Mouse (Mus musculus) heart, embryonic 14.5 days (tissue): Measurements from ENCODE around the gene Grk3. TPM values are rescaled to one million over a fixed set of nuclear protein-coding genes. Genes with fewer than 3 reads are reported as not detected.

Experiments used
- ATAC-seq: fragments of 200-750 bp; cut with Nextera tagmentation; 2 replicates; pipeline ENCODE4 v1.8.0; 2017; ENCODE audit warnings: low read depth, moderate TSS enrichment; ENCODE audit not compliant: insufficient number of reproducible peaks, insufficient read depth, low FRiP score
- H3K27ac ChIP-seq, 2 experiments: fragments of 200-500 bp in 1 of 2; fragments of 300-500 bp in 1 of 2; sonication (generic) in 1 of 2; replicated peaks in 1 of 2; 2 replicates each; pipeline ENCODE4 v1.5.1; 2012 to 2014; ENCODE audit warnings: low read depth in 2 of 2, low read length in 2 of 2, control low read depth in 1 of 2, mild to moderate bottlenecking in 1 of 2, mixed read lengths in 1 of 2; ENCODE audit not compliant: control insufficient read depth in 1 of 2, insufficient read depth in 1 of 2
- H3K27me3 ChIP-seq: fragments of 300-500 bp; sonication (generic); 2 replicates; pipeline ENCODE4 v1.6.1; 2014; ENCODE audit warnings: mild to moderate bottlenecking, low read length, control low read depth; ENCODE audit not compliant: control insufficient read depth, insufficient read depth
- H3K36me3 ChIP-seq: fragments of 300-500 bp; sonication (generic); 2 replicates; pipeline ENCODE4 v1.6.1; 2014; ENCODE audit warnings: mild to moderate bottlenecking, control low read depth, low read length, mixed read lengths; ENCODE audit not compliant: control insufficient read depth, insufficient read depth
- H3K4me1 ChIP-seq, 2 experiments: fragments of 200-500 bp in 1 of 2; fragments of 300-500 bp in 1 of 2; sonication (generic) in 1 of 2; 2 replicates each; pipeline ENCODE4 v1.6.1; 2012 to 2014; ENCODE audit warnings: low read length in 2 of 2, control low read depth in 1 of 2, mixed read lengths in 1 of 2; ENCODE audit not compliant: control insufficient read depth in 2 of 2, insufficient read depth in 2 of 2
- H3K4me2 ChIP-seq: fragments of 300-500 bp; sonication (generic); 2 replicates; pipeline ENCODE4 v1.6.1; 2014; ENCODE audit warnings: mild to moderate bottlenecking, low read length
- H3K4me3 ChIP-seq, 2 experiments: fragments of 200-500 bp in 1 of 2; fragments of 300-500 bp in 1 of 2; sonication (generic) in 1 of 2; 2 replicates each; pipeline ENCODE4 v1.5.1; 2012 to 2014; ENCODE audit warnings: low read length in 2 of 2, mild to moderate bottlenecking in 2 of 2, control low read depth in 1 of 2, low read depth in 1 of 2, moderate library complexity in 1 of 2; ENCODE audit not compliant: control insufficient read depth in 1 of 2, insufficient read depth in 1 of 2
- H3K9ac ChIP-seq: fragments of 300-500 bp; sonication (generic); 2 replicates; pipeline ENCODE4 v1.6.1; 2014; ENCODE audit warnings: mild to moderate bottlenecking, low read length
- H3K9me3 ChIP-seq: fragments of 300-500 bp; sonication (generic); 2 replicates; pipeline ENCODE4 v1.6.1; 2016; ENCODE audit warnings: low read length, control low read depth; ENCODE audit not compliant: control insufficient read depth
- WGBS: fragments of 180-500 bp; shearing (Covaris S2); extraction: QIAGEN DNeasy Blood & Tissue Kit; methylation state at CpG from one replicate; pipeline ENCODE4 v1.1.7; 2014; 5-methylcytosine and 5-hydroxymethylcytosine counted together
- polyA plus RNA-seq: library from polyadenylated mRNA; unstranded; fragments of >200 nt; fragmentation: Nextera tagmentation; extraction: Ambion mirVana; gene quantifications from 2 replicates; pipeline ENCODE4 v1.2.1, GENCODE M21; 2014

Grk3 gene
- polyA plus RNA-seq, 1 experiment from 2014 or later, result 13.3 TPM

DNA sequence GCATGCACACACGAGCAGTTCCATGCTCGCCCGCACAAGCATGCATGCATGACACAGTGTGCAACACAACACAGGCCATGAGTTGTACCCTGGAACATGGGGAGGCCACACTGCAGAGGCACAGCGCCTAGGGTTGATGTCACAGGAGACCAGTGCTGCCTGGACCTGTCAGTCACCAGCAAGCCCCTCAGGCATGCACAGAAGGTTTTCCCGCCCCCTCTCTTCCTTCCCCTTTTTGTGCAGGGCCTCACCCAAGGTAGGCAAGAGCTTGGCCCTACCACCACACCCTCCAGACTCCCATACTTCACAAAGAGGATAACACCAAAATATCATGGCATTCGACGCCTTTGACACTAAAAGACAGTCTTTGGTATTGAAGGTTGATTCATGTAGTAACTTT lies 8.6 kb downstream of the Grk3 start:
- Histone ChIP-seq H3K9ac (no peak overlapping the region), H3K27me3 (no peaks in the 10 kb centered on the region), H3K9me3 (no peaks in the 10 kb centered on the region), H3K36me3 (no peaks in the 10 kb centered on the region), H3K27ac (no peak overlapping the region), H3K4me3 (no peak overlapping the region), H3K4me2 (no peak overlapping the region), H3K4me1 (peaks cover 38 to 51% of the 10 kb centered on the region in 2 experiments)
- 85% methylated on average over 7 of the region's 7 CpGs for WGBS
- ATAC-seq, result no peak

DNA sequence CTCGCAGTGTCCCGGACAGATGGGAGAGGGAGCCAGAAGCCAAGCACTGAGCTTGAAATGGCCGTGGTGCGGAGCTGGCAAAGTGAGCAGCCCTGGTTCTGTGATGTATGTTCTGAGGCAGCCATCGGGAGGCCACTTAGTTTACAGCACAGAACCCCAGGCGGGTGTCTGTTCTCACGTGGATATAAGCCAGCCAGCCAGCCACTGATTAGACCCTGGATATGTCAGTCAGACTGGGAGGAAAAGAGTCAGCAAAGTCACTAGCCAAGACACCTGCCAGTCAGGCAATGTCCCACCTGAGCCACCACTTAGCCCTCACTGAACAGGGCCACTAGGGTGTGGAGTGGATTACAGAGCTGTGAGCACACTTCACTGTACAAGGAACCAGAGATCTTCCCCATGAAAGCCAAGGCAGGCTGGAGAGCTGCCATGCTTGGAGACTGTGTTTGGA lies 9.6 kb downstream of the Grk3 start:
- Histone ChIP-seq H3K27ac (no peak overlapping the region; a peak in 1 of 4 replicates), H3K4me3 (no peak overlapping the region), H3K27me3 (no peaks in the 10 kb centered on the region), H3K4me1 (peaks cover 38 to 51% of the 10 kb centered on the region in 2 experiments), H3K9me3 (no peaks in the 10 kb centered on the region), H3K36me3 (no peaks in the 10 kb centered on the region), H3K4me2 (no peak overlapping the region), H3K9ac (no peak overlapping the region)
- no peak for ATAC-seq
- 62% methylated on average over 7 of the region's 7 CpGs for WGBS

DNA sequence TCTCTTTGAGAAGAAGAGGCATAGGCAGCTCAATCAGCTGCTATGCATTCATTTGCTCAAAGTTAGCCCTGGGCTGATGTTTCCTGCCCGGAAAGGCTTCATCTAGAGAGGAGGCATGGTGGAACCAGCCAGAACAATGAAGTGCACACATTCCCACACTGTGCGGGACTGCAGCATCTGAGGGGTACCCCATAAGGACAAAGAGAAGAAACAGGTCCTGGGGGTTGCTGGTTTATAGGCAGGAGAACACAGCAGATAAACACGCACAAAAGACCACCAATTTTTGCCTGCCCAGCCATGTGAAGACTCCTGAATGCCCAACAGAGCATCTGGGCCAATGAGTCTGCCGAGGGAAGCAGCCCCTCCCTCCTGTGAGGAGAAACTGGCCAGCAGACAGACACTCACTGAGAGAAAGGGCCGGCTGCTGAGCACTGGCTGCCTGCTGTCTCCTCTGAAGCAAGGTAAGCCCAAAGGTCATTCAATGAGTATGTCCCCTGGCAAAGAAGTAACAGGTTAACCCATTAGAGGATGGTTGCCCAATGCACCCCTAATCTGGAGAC lies 12.7 kb downstream of the Grk3 start:
- Histone ChIP-seq H3K4me2 (no peak overlapping the region), H3K9ac (no peak overlapping the region), H3K9me3 (no peaks in the 10 kb centered on the region), H3K27ac (no peak overlapping the region), H3K27me3 (no peaks in the 10 kb centered on the region), H3K4me3 (no peak overlapping the region), H3K36me3 (no peaks in the 10 kb centered on the region), H3K4me1 (peaks cover 21 to 27% of the 10 kb centered on the region in 2 experiments)
- WGBS, result 47% methylated on average over 5 of the region's 5 CpGs
- no peak for ATAC-seq

DNA sequence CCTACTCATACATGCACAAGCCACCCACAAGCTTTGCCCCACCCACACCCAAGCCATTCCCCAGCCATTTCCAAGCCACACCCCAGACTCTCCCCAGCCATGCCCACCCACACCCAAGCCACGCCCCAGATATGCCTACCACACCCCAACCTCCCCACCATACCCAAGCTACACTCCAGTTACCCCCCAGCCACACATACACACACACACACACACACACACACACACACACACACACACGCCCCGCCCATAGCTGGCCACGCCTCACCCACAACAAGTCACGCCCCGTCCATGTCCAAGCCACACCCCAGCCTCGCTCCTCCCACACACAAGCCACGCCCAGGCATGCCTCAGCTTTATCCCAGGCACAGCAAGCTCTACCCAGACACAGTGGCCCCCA lies 16.4 kb downstream of the Grk3 start:
- no peak overlapping the region for H3K4me2 ChIP-seq
- H3K36me3 ChIP-seq, result 0 out of 2 replicates have a peak, but pooled peaks cover 8% of the 10 kb centered on the region
- no peaks in the 10 kb centered on the region for H3K9me3 ChIP-seq
- H3K9ac ChIP-seq, result no peak overlapping the region
- no peak for ATAC-seq
- no peak overlapping the region for H3K4me3 ChIP-seq
- peaks cover 2 to 7% of the 10 kb centered on the region in 2 experiments; a peak in 1 of 4 replicates for H3K4me1 ChIP-seq
- 74% methylated on average over 8 of the region's 8 CpGs for WGBS
- H3K27ac ChIP-seq, result no peak overlapping the region
- no peaks in the 10 kb centered on the region for H3K27me3 ChIP-seq

DNA sequence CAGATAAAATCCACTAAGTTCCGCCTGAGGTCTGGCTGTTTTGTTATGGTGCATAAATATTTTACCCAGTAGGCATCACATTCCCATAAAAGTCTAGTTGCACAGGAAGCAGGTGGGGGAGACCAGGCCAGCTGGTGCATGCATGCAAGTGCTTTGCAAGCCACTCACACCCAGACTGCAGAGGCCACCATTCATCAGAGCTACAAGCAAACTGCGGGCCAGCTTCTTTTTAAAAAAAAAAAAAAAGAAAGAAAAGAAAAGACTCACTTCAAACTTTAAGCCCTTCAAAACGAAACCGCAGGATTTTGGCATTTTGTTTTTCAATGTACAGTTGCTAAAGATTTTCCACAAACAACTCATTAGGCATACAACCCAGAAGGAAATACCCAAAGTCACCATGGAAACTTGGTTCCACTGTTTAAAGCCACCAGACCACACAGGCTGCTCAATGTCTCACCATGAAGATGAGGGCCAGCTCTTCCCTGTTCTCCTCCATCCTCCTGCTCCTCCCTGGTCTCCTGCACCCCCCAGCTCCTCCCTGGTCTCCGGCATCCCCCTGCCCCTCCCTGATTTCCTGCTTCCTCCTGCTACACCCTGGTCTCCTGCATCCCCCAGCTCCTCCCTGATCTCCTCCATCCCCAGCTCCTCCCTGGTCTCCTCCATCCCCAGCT lies 17.9 kb downstream of the Grk3 start:
- WGBS, result 77% methylated on average over 5 of the region's 5 CpGs
- no peak for ATAC-seq

DNA sequence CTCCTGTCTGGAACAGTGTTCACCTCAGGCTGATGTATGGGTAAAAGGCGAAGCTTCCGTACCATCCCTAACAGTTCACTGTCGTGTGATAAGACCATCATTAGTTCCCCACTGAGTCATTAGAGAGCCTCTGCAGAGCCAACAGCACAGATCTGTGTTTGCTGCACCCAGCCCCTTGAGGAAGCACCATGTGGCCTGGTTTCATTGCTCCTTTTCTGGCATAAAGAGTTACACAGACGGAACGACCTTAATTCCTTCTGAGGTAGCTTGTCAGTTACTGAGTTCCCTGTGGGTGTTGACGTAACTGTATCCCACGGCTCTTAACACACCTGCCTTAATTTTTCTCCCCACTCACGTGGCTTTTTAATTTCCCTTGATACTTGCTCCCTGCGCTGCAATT lies 24.3 kb downstream of the Grk3 start:
- 0 out of 2 replicates have a peak, but pooled peaks cover 11% of the 10 kb centered on the region for H3K36me3 ChIP-seq
- no peaks in the 10 kb centered on the region for H3K4me1 ChIP-seq
- no peak for ATAC-seq
- no peak overlapping the region for H3K27ac ChIP-seq
- H3K9ac ChIP-seq, result no peak overlapping the region
- H3K27me3 ChIP-seq, result no peaks in the 10 kb centered on the region
- 89% methylated on average over 9 of the region's 9 CpGs for WGBS
- no peaks in the 10 kb centered on the region for H3K9me3 ChIP-seq
- H3K4me2 ChIP-seq, result no peak overlapping the region
- no peak overlapping the region for H3K4me3 ChIP-seq

More for the DNA sequence above, 17.9 kb downstream of the Grk3 start:
- no peak overlapping the region for H3K9ac ChIP-seq
- no peaks in the 10 kb centered on the region for H3K9me3 ChIP-seq
- peaks cover 0 to 1% of the 10 kb centered on the region in 2 experiments; a peak in 1 of 4 replicates for H3K4me1 ChIP-seq
- H3K4me3 ChIP-seq, result no peak overlapping the region
- no peak overlapping the region for H3K4me2 ChIP-seq
- H3K27ac ChIP-seq, result no peak overlapping the region
- 0 out of 2 replicates have a peak, but pooled peaks cover 8% of the 10 kb centered on the region for H3K36me3 ChIP-seq
- H3K27me3 ChIP-seq, result no peaks in the 10 kb centered on the region

DNA sequence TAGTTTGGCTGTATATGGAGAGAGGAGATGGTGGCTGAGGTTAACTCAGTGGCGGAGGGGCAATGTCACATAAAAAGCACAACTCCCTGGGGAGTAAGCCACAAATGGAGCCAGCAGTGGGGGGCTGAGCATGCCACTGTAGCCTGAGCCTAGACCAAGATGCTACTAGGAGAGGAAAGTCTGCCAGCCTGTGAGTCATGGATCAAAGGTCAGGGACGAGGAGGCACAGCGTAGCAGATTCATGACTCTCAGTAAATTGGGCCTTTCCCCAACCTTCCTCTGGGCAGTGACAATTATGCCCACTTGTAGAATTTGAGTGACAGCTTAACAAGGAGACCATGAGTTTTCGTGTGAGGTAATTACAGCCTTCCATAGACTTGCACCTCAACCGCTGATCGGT lies 33.7 kb downstream of the Grk3 start:
- H3K4me3 ChIP-seq, result no peak overlapping the region
- H3K4me1 ChIP-seq, result peaks cover 2 to 8% of the 10 kb centered on the region in 2 experiments; a peak in 3 of 4 replicates
- H3K27ac ChIP-seq, result no peak overlapping the region
- H3K4me2 ChIP-seq, result no peak overlapping the region
- WGBS, result 76% methylated on average over 6 of the region's 6 CpGs
- H3K36me3 ChIP-seq, result no peaks in the 10 kb centered on the region
- H3K9ac ChIP-seq, result no peak overlapping the region
- no peaks in the 10 kb centered on the region for H3K27me3 ChIP-seq
- no peaks in the 10 kb centered on the region for H3K9me3 ChIP-seq
- ATAC-seq, result no peak
